Mouse (Mus musculus): Measurements from ENCODE around the gene Orc5. TPM values are rescaled to one million over a fixed set of nuclear protein-coding genes. Genes with fewer than 3 reads are reported as not detected.
"Not testable (repeated sequence)": the region's sequence is repeated elsewhere in the genome, so short reads cannot be mapped to it uniquely, and the experiment has no call there.

The Orc5 gene
- polyA plus RNA-seq, 1 experiment from 2014 or later = 35.4 TPM

GRCm38 (mm10) chr5:22522612-22523011, 27.6 kb downstream of the Orc5 start:
- Histone ChIP-seq H3K27me3 (replicated peaks) (no peaks in the 10 kb centered on the region), H3K4me1 (no peaks in the 10 kb centered on the region), H3K4me2 (no peak overlapping the region), H3K4me3 (replicated peaks) (no peak overlapping the region), H3K36me3 (peaks cover 27% of the 10 kb centered on the region), H3K9ac (replicated peaks) (no peak overlapping the region), H3K9me3 (replicated peaks) (no peaks in the 10 kb centered on the region), H3K27ac (replicated peaks) (no peak overlapping the region)
- no peak for ATAC-seq (ENCODE audit: low FRiP score)
- WGBS = 93% methylated on average over 4 of the region's 4 CpGs

- Histone ChIP-seq H3K27ac (replicated peaks) (no peak overlapping the region), H3K4me1 (no peaks in the 10 kb centered on the region), H3K9ac (replicated peaks) (no peak overlapping the region), H3K36me3 (peaks cover 24% of the 10 kb centered on the region), H3K4me3 (replicated peaks) (no peak overlapping the region), H3K9me3 (replicated peaks) (no peaks in the 10 kb centered on the region), H3K27me3 (replicated peaks) (no peaks in the 10 kb centered on the region), H3K4me2 (no peak overlapping the region)
- WGBS = 86% methylated on average over 2 of the region's 2 CpGs
- no peak for ATAC-seq (ENCODE audit: low FRiP score)
Observed at GRCm38 (mm10) chr5:22519708-22520107, 30.5 kb downstream of the Orc5 start.

- not testable (repeated sequence) for H3K27me3 ChIP-seq (replicated peaks); H3K4me1 ChIP-seq; H3K9me3 ChIP-seq (replicated peaks); H3K4me3 ChIP-seq (replicated peaks); H3K4me2 ChIP-seq; ATAC-seq (ENCODE audit: low FRiP score); H3K27ac ChIP-seq (replicated peaks); H3K9ac ChIP-seq (replicated peaks)
- WGBS = 71% methylated on average over 4 of the region's 4 CpGs
- H3K36me3 ChIP-seq = peaks cover 16% of the 10 kb centered on the region
Observed at GRCm38 (mm10) chr5:22515745-22516144, 34.5 kb downstream of the Orc5 start.

GRCm38 (mm10) chr5:22514231-22514630, 36.0 kb downstream of the Orc5 start:
- H3K4me2 ChIP-seq; ATAC-seq (ENCODE audit: low FRiP score); H3K27me3 ChIP-seq (replicated peaks); H3K36me3 ChIP-seq; H3K27ac ChIP-seq (replicated peaks); H3K4me3 ChIP-seq (replicated peaks); H3K9ac ChIP-seq (replicated peaks); H3K4me1 ChIP-seq; H3K9me3 ChIP-seq (replicated peaks): not testable (repeated sequence)
- no CpG with 5 or more reads among the region's 7 CpGs for WGBS

- H3K9ac ChIP-seq (replicated peaks); H3K36me3 ChIP-seq; H3K4me2 ChIP-seq; H3K4me3 ChIP-seq (replicated peaks); H3K9me3 ChIP-seq (replicated peaks); H3K27ac ChIP-seq (replicated peaks); ATAC-seq (ENCODE audit: low FRiP score); H3K27me3 ChIP-seq (replicated peaks); H3K4me1 ChIP-seq: not testable (repeated sequence)
- WGBS = no CpG with 5 or more reads among the region's 5 CpGs
Observed at GRCm38 (mm10) chr5:22512579-22512978, 37.6 kb downstream of the Orc5 start.

- H3K4me3 ChIP-seq (replicated peaks) = no peak overlapping the region
- ATAC-seq (ENCODE audit: low FRiP score) = no peak
- H3K27ac ChIP-seq (replicated peaks) = no peak overlapping the region
- no peak overlapping the region for H3K9ac ChIP-seq (replicated peaks)
- H3K4me1 ChIP-seq = no peaks in the 10 kb centered on the region
- no peaks in the 10 kb centered on the region for H3K36me3 ChIP-seq
- no peaks in the 10 kb centered on the region for H3K9me3 ChIP-seq (replicated peaks)
- WGBS = 70% methylated on average over 8 of the region's 8 CpGs
- H3K27me3 ChIP-seq (replicated peaks) = no peaks in the 10 kb centered on the region
- H3K4me2 ChIP-seq = no peak overlapping the region
Observed at GRCm38 (mm10) chr5:22511824-22512223, 38.4 kb downstream of the Orc5 start.

- Histone ChIP-seq H3K36me3 (no peaks in the 10 kb centered on the region), H3K27ac (replicated peaks) (no peak overlapping the region), H3K9me3 (replicated peaks) (no peaks in the 10 kb centered on the region), H3K9ac (replicated peaks) (no peak overlapping the region), H3K27me3 (replicated peaks) (no peaks in the 10 kb centered on the region), H3K4me3 (replicated peaks) (no peak overlapping the region), H3K4me2 (no peak overlapping the region), H3K4me1 (no peaks in the 10 kb centered on the region)
- WGBS = 81% methylated on average over 5 of the region's 5 CpGs
- ATAC-seq (ENCODE audit: low FRiP score) = no peak
Observed at GRCm38 (mm10) chr5:22508560-22508959, 41.7 kb downstream of the Orc5 start.

- Histone ChIP-seq H3K27ac (replicated peaks) (no peak overlapping the region), H3K9ac (replicated peaks) (no peak overlapping the region), H3K9me3 (replicated peaks) (no peaks in the 10 kb centered on the region), H3K4me2 (no peak overlapping the region), H3K36me3 (peaks cover 11% of the 10 kb centered on the region), H3K27me3 (replicated peaks) (no peaks in the 10 kb centered on the region), H3K4me3 (replicated peaks) (no peak overlapping the region), H3K4me1 (no peaks in the 10 kb centered on the region)
- WGBS = 92% methylated on average over 5 of the region's 5 CpGs
- ATAC-seq (ENCODE audit: low FRiP score) = no peak
Observed at GRCm38 (mm10) chr5:22499437-22499836, 50.8 kb downstream of the Orc5 start.

GRCm38 (mm10) chr5:22491088-22491487, 59.1 kb downstream of the Orc5 start:
- no peaks in the 10 kb centered on the region for H3K4me1 ChIP-seq
- no peak overlapping the region for H3K27ac ChIP-seq (replicated peaks)
- H3K4me2 ChIP-seq = no peak overlapping the region
- no peak overlapping the region for H3K9ac ChIP-seq (replicated peaks)
- no peaks in the 10 kb centered on the region for H3K9me3 ChIP-seq (replicated peaks)
- no peak overlapping the region for H3K4me3 ChIP-seq (replicated peaks)
- H3K36me3 ChIP-seq = no peaks in the 10 kb centered on the region
- H3K27me3 ChIP-seq (replicated peaks) = no peaks in the 10 kb centered on the region
- ATAC-seq (ENCODE audit: low FRiP score) = no peak

GRCm38 (mm10) chr5:22489091-22489490, 61.1 kb downstream of the Orc5 start:
- Histone ChIP-seq H3K4me2 (no peak overlapping the region), H3K4me1 (no peaks in the 10 kb centered on the region), H3K36me3 (no peaks in the 10 kb centered on the region), H3K9me3 (replicated peaks) (no peaks in the 10 kb centered on the region), H3K27me3 (replicated peaks) (no peaks in the 10 kb centered on the region), H3K9ac (replicated peaks) (no peak overlapping the region), H3K27ac (replicated peaks) (no peak overlapping the region), H3K4me3 (replicated peaks) (no peak overlapping the region)
- 80% methylated on average over 4 of the region's 4 CpGs for whole genome bisulfite sequencing
- no peak for ATAC-seq (ENCODE audit: low FRiP score)

- Histone ChIP-seq H3K27ac (replicated peaks) (no peak overlapping the region), H3K36me3 (no peaks in the 10 kb centered on the region), H3K4me2 (no peak overlapping the region), H3K4me1 (no peaks in the 10 kb centered on the region), H3K27me3 (replicated peaks) (no peaks in the 10 kb centered on the region), H3K9me3 (replicated peaks) (no peaks in the 10 kb centered on the region), H3K4me3 (replicated peaks) (no peak overlapping the region), H3K9ac (replicated peaks) (no peak overlapping the region)
- 52% methylated on average over 6 of the region's 6 CpGs for WGBS
- no peak for ATAC-seq (ENCODE audit: low FRiP score)
Observed at GRCm38 (mm10) chr5:22486601-22487206, 63.5 kb downstream of the Orc5 start.

GRCm38 (mm10) chr5:22485764-22486163, 64.5 kb downstream of the Orc5 start:
- Histone ChIP-seq H3K27me3 (replicated peaks) (no peaks in the 10 kb centered on the region), H3K9me3 (replicated peaks) (no peaks in the 10 kb centered on the region), H3K4me1 (no peaks in the 10 kb centered on the region), H3K9ac (replicated peaks) (no peak overlapping the region), H3K27ac (replicated peaks) (no peak overlapping the region), H3K4me2 (no peak overlapping the region), H3K36me3 (no peaks in the 10 kb centered on the region), H3K4me3 (replicated peaks) (no peak overlapping the region)
- 63% methylated on average over 1 of the region's 1 CpGs for WGBS
- no peak for ATAC-seq (ENCODE audit: low FRiP score)

- no peak for ATAC-seq (ENCODE audit: low FRiP score)
- H3K27ac ChIP-seq (replicated peaks) = no peak overlapping the region
- 89% methylated on average over 5 of the region's 5 CpGs for WGBS
- H3K4me2 ChIP-seq = no peak overlapping the region
- no peak overlapping the region for H3K4me3 ChIP-seq (replicated peaks)
- no peaks in the 10 kb centered on the region for H3K4me1 ChIP-seq
- H3K9ac ChIP-seq (replicated peaks) = no peak overlapping the region
- no peaks in the 10 kb centered on the region for H3K27me3 ChIP-seq (replicated peaks)
- no peaks in the 10 kb centered on the region for H3K36me3 ChIP-seq
- H3K9me3 ChIP-seq (replicated peaks) = no peaks in the 10 kb centered on the region
Observed at GRCm38 (mm10) chr5:22482567-22482966, 67.7 kb downstream of the Orc5 start.

All from neural tube, embryonic 15.5 days (tissue).